Mouse (Mus musculus) erythroblast, adult 5-6 weeks (primary cell): ENCODE measurements around the gene Gm16506. TPM values are rescaled to one million over a fixed set of nuclear protein-coding genes. Genes with fewer than 3 reads are reported as not detected.
"Not testable (repeated sequence)": the region's sequence is repeated elsewhere in the genome, so short reads cannot be mapped to it uniquely, and the experiment has no call there.

Experiments used
- ATAC-seq: replicated peaks from 2 replicates; pipeline ENCODE4 v1.8.0; 2016; ENCODE audit warnings: moderate number of reproducible peaks, mild to moderate bottlenecking, moderate TSS enrichment, inconsistent platforms; ENCODE audit not compliant: poor library complexity, low FRiP score, severe bottlenecking
- total RNA-seq, 2 experiments: library from RNA; stranded (forward) in 1 of 2; stranded (reverse) in 1 of 2; fragments of 150-400 nt in 1 of 2; fragments of 200-764, 138-1000 nt in 1 of 2; gene quantifications; 2 replicates each; pipeline versions ENCODE4 v1.2.3 to v1.2.4; 2015 to 2017; ENCODE audit warnings: low replicate concordance in 2 of 2

Gm16506 gene
- total RNA-seq (2015; ENCODE audit: low replicate concordance), result not detected in 2 replicates
- total RNA-seq (2017; ENCODE audit: low replicate concordance), result not detected in 2 replicates

DNA sequence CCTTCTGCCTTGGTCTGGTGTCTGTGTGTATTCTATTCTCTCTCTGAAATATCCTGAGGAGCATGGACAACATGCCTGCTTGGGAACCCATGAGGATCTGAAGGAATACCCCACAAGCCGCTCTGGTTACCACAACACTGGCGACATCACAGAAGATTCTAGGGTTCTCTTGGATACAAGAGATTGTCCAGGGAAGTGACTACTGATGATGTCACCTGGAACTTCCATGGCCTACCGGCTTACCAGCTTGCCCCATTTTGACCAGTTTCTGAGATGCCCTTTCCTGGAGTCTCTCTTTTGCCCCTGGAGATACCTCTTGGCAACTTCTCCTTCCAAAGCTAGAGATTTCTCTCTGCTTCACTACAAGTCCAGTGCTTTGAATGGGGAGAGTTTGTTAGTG, at the start of gene Gm16506:
Gene Gm16506, minus strand, starts transcription at position 101 of the 400 bp plus-strand sequence.
- ATAC-seq, result not testable (repeated sequence)

DNA sequence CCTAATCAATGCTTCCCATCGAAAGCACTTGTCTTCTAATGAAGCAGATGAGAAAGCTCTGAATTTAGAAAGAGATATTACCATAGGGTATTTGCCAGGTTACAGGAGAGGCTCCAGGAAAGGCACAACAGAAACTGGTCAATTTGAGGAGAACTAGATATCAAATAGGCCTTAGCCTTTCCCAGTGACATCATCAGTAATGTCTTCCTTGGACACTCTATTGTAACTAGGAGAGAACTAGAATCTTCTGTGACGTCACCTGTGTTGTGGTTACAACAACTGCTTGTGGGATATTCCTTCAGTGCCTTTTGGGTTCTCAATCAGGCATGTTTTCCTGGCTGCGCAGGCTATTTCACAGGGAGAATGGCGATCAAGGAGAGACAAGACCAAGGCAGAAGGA, 20.3 kb upstream of the Gm16506 start, which contains the start of gene Gm6526:
Gene Gm6526, plus strand, starts transcription at position 301 of the 400 bp plus-strand sequence.
- not testable (repeated sequence) for ATAC-seq

DNA sequence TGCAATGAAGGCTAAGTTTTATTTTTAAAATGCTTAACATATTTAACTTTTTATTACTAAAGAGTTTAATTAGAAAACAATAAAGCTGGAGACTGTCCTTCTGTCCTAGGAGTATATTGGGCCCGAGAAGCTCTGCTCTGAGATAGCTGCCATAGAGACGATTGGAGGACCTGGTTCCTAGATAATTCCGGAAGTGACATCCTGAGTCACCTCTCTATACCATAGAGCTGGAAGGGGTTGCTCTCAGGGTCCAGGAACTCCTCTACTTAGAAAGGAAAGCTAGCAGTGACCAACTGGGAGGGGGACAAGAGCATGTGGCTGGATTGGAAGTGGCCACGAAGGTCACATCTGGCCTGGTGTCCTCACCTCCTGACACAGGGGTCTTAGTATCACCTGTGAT, 29.7 kb downstream of the Gm16506 start, which contains the start of gene Gm7324:
Gene Gm7324, plus strand, starts transcription at position 208 of the 400 bp plus-strand sequence.
- ATAC-seq, result not testable (repeated sequence)

DNA sequence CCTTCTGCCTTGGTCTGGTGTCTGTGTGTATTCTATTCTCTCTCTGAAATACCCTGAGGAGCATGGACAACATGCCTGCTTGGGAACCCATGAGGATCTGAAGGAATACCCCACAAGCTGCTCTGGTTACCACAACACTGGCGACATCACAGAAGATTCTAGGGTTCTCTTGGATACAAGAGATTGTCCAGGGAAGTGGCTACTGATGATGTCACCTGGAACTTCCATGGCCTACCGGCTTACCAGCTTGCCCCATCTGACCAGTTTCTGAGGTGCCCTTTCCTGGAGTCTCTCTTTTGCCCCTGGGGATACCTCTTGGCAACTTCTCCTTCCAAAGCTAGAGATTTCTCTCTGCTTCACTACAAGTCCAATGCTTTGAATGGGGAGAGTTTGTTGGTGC, 50.2 kb downstream of the Gm16506 start, which contains the start of gene Gm8165:
Gene Gm8165, minus strand, starts transcription at position 101 of the 400 bp plus-strand sequence.
- ATAC-seq, result not testable (repeated sequence)

Other genes starting within 250 kb of the Gm16506 start
- not detected in 2 replicates for gene Gm5799, start 183.9 kb downstream of the Gm16506 start, total RNA-seq (2015; ENCODE audit: low replicate concordance)
- not detected in 2 replicates for gene Gm5799, start 183.9 kb downstream of the Gm16506 start, total RNA-seq (2017; ENCODE audit: low replicate concordance)
- gene Gm17654, start 148.3 kb downstream of the Gm16506 start, total RNA-seq (2015; ENCODE audit: low replicate concordance), result not detected in 2 replicates
- gene Gm17654, start 148.3 kb downstream of the Gm16506 start, total RNA-seq (2017; ENCODE audit: low replicate concordance), result not detected in 2 replicates
- not detected in 2 replicates for gene Gm10375, start 119.5 kb downstream of the Gm16506 start, total RNA-seq (2015; ENCODE audit: low replicate concordance)
- not detected in 2 replicates for gene Gm10375, start 119.5 kb downstream of the Gm16506 start, total RNA-seq (2017; ENCODE audit: low replicate concordance)
- gene Gm8165, start 50.3 kb downstream of the Gm16506 start, total RNA-seq (2015; ENCODE audit: low replicate concordance), result not detected in 2 replicates
- gene Gm8165, start 50.3 kb downstream of the Gm16506 start, total RNA-seq (2017; ENCODE audit: low replicate concordance), result not detected in 2 replicates
- gene Gm7324, start 29.7 kb downstream of the Gm16506 start, total RNA-seq (2015; ENCODE audit: low replicate concordance), result not detected in 2 replicates
- gene Gm7324, start 29.7 kb downstream of the Gm16506 start, total RNA-seq (2017; ENCODE audit: low replicate concordance), result 3.3 TPM in 1 of 2 replicates, not detected in the other
- not detected in 2 replicates for gene Gm6526, start 20.4 kb upstream of the Gm16506 start, total RNA-seq (2015; ENCODE audit: low replicate concordance)
- not detected in 2 replicates for gene Gm6526, start 20.4 kb upstream of the Gm16506 start, total RNA-seq (2017; ENCODE audit: low replicate concordance)
- not detected in 2 replicates for gene Gm8180, start 57.3 kb upstream of the Gm16506 start, total RNA-seq (2015; ENCODE audit: low replicate concordance)
- not detected in 2 replicates for gene Gm8180, start 57.3 kb upstream of the Gm16506 start, total RNA-seq (2017; ENCODE audit: low replicate concordance)
- 55.7 and 64.8 TPM in 2 replicates for gene Ear1, start 148.0 kb upstream of the Gm16506 start, total RNA-seq (2015; ENCODE audit: low replicate concordance)
- 57.6 and 70.3 TPM in 2 replicates for gene Ear1, start 148.0 kb upstream of the Gm16506 start, total RNA-seq (2017; ENCODE audit: low replicate concordance)
- gene Ear10, start 196.1 kb upstream of the Gm16506 start, total RNA-seq (2015; ENCODE audit: low replicate concordance), result not detected in 2 replicates
- not detected in 2 replicates for gene Ear10, start 196.1 kb upstream of the Gm16506 start, total RNA-seq (2017; ENCODE audit: low replicate concordance)
- 6.3 and 12.5 TPM in 2 replicates for gene Gm8113, start 197.9 kb upstream of the Gm16506 start, total RNA-seq (2015; ENCODE audit: low replicate concordance)
- gene Gm8113, start 197.9 kb upstream of the Gm16506 start, total RNA-seq (2017; ENCODE audit: low replicate concordance), result 5.7 and 7.7 TPM in 2 replicates
- gene Ang5, start 229.6 kb upstream of the Gm16506 start, total RNA-seq (2015; ENCODE audit: low replicate concordance), result not detected in 2 replicates
- gene Ang5, start 229.6 kb upstream of the Gm16506 start, total RNA-seq (2017; ENCODE audit: low replicate concordance), result not detected in 2 replicates